Mouse (Mus musculus): Measurements from ENCODE around the gene Ahcyl1.

- TF ChIP-seq CTCF (IDR thresholded peaks at IDR 0.05; ENCODE audit: low read depth, low read length) (no peak), GATA1 (IDR thresholded peaks at IDR 0.05; ENCODE audit: borderline replicate concordance, low read length) (no peak), TAL1 (conservative IDR thresholded peaks at IDR 0.05; ENCODE audit: low read depth, low read length) (no peak)
These were observed 37.4 kb downstream of the Ahcyl1 start for GRCm38 (mm10) chr3:107659000-107659399.

All from G1E (cell line).